Mouse (Mus musculus): ENCODE measurements around the gene Gpr108. TPM values are rescaled to one million over a fixed set of nuclear protein-coding genes. Genes with fewer than 3 reads are reported as not detected.

The Gpr108 gene
- polyA plus RNA-seq, 2 experiments = 7.6 to 12.0 TPM

DNA sequence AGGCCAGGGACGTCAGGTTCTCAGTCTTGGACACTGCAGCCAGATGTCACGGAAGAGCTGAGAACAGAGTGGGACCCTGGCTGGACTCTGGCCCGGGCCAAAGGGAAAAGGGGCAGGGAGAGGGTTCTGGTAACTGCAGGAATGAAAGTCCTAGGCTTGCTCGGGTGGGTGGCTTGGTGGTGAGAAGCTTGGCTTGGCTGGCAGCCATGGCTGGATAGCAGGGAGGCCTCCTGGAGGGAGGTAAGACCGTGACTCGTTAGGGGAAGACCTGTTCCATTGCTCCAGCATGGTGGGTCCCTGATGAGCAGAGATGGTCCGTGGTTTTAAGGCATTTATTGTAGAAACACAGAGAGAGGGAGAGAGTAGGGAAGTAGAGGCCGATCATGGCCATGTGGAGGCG lies 23.1 kb upstream of the Gpr108 start:
- 57% methylated on average over 9 of the region's 9 CpGs for WGBS (ENCODE audit: insufficient replicate concordance)
- TF ChIP-seq EP300 (IDR thresholded peaks at IDR 0.05; ENCODE audit: low read depth) = no peak
- no peak for TF ChIP-seq CTCF (IDR thresholded peaks at IDR 0.05; ENCODE audit: low read depth)
- DNase-seq (ENCODE audit: low read depth in 3 of 3, low spot score in 3 of 3) (no peak), ATAC-seq (ENCODE audit: insufficient read depth) (no peak)
- no peak overlapping the region for H3K27ac ChIP-seq
- no peak overlapping the region for H3K4me2 ChIP-seq (ENCODE audit: low read depth)
- no peak overlapping the region for H3K9ac ChIP-seq (replicated peaks)
- H3K4me1 ChIP-seq (replicated peaks; ENCODE audit: control insufficient read depth in 2 of 2, insufficient read depth in 2 of 2, low read length in 1 of 2) = peaks cover 4 to 6% of the 10 kb centered on the region in 2 experiments
- H3K9me3 ChIP-seq (ENCODE audit: control insufficient read depth, low read length) = no peaks in the 10 kb centered on the region
- H3K27me3 ChIP-seq (ENCODE audit: control insufficient read depth, insufficient read depth, low read length) = peaks cover 16% of the 10 kb centered on the region
- H3K4me3 ChIP-seq (ENCODE audit: insufficient read depth in 1 of 2, low read depth in 2 of 2, low read length in 2 of 2) = no peak overlapping the region
- H3K36me3 ChIP-seq (replicated peaks; ENCODE audit: control insufficient read depth, insufficient read depth, low read depth) = no peaks in the 10 kb centered on the region

- Histone ChIP-seq H3K9ac (replicated peaks) (no peak overlapping the region), H3K4me3 (ENCODE audit: insufficient read depth in 1 of 2, low read depth in 2 of 2, low read length in 2 of 2) (no peak overlapping the region), H3K4me2 (ENCODE audit: low read depth) (no peak overlapping the region), H3K27me3 (ENCODE audit: control insufficient read depth, insufficient read depth, low read length) (no peaks in the 10 kb centered on the region), H3K4me1 (replicated peaks; ENCODE audit: control insufficient read depth in 2 of 2, insufficient read depth in 2 of 2, low read length in 1 of 2) (peaks cover 3 to 12% of the 10 kb centered on the region in 2 experiments; a peak in 3 of 4 replicates), H3K36me3 (replicated peaks; ENCODE audit: control insufficient read depth, insufficient read depth, low read depth) (no peaks in the 10 kb centered on the region), H3K27ac (no peak overlapping the region), H3K9me3 (ENCODE audit: control insufficient read depth, low read length) (no peaks in the 10 kb centered on the region)
- WGBS (ENCODE audit: insufficient replicate concordance) = 71% methylated on average over 6 of the region's 6 CpGs
- DNase-seq (ENCODE audit: low read depth in 3 of 3, low spot score in 3 of 3) = no peak
- no peak for ATAC-seq (ENCODE audit: insufficient read depth)
- TF ChIP-seq EP300 (IDR thresholded peaks at IDR 0.05; ENCODE audit: low read depth) (no peak), CTCF (IDR thresholded peaks at IDR 0.05; ENCODE audit: low read depth) (no peak)
These were observed 19.4 kb upstream of the Gpr108 start for GRCm38 (mm10) chr17:57267556-57268126.

DNA sequence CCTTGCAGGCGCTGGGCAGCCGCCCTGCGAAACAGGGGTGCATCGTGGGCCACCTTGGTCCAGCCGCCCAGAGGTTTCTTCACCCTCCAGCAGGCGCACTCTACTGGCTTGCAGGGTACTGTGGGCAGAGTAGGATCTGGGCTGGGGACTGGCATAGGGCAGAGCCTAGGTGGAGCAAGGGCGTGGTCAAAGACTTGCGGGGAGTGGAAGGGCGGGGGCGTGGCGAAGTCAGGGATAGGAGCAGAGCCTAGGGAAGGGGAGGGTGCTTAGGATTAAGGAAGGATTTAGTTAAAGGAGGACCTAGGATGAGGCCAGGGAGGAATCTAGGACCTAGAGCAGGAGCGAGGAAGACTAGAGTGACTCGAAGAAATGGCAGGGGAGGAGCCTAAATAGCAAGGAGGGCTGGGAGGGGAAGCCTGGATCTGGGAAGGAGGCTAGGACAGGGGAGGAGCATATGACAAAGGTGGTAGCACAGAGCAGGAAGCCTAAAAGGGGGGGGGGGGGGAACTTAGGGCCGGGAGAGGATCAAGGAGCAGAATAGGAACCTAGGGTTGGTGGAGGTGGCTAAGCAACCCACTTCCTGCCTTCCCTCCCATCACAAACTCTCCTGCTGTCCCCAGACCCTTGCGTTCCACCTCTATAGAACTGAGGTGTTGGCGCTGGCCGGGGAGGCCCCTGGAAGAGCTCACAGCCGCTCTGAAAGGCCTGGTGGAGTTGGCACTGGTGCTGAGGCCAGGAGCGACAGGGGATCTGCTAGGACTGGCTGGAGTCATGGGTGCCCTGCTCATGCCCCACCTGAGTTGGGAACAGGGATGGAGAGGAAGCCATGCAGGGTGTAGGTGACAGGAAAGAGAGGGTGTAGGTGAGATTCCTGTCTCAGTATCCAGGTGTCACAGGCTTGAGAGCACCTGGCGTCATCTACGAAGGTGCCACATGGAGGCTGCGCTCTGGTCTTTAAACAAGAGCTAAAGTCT lies 17.0 kb upstream of the Gpr108 start:
- 31% methylated on average over 21 of the region's 22 CpGs for WGBS (ENCODE audit: insufficient replicate concordance)
- no peaks in the 10 kb centered on the region for H3K36me3 ChIP-seq (replicated peaks; ENCODE audit: control insufficient read depth, insufficient read depth, low read depth)
- peak in 1 of 3 experiments; percentile 55 for DNase-seq (ENCODE audit: low read depth in 3 of 3, low spot score in 3 of 3)
- peak; percentile 82 for ATAC-seq (ENCODE audit: insufficient read depth)
- no peaks in the 10 kb centered on the region for H3K27me3 ChIP-seq (ENCODE audit: control insufficient read depth, insufficient read depth, low read length)
- no peak overlapping the region for H3K27ac ChIP-seq
- H3K9me3 ChIP-seq (ENCODE audit: control insufficient read depth, low read length) = no peaks in the 10 kb centered on the region
- no peak overlapping the region for H3K9ac ChIP-seq (replicated peaks)
- H3K4me1 ChIP-seq (replicated peaks; ENCODE audit: control insufficient read depth in 2 of 2, insufficient read depth in 2 of 2, low read length in 1 of 2) = peaks cover 3 to 12% of the 10 kb centered on the region in 2 experiments; a peak in 3 of 4 replicates
- H3K4me3 ChIP-seq (ENCODE audit: insufficient read depth in 1 of 2, low read depth in 2 of 2, low read length in 2 of 2) = no peak overlapping the region
- TF ChIP-seq CTCF (IDR thresholded peaks at IDR 0.05; ENCODE audit: low read depth) = peak; percentile 43; the same call in 1 of the 2 replicates
- no peak for TF ChIP-seq EP300 (IDR thresholded peaks at IDR 0.05; ENCODE audit: low read depth)
- H3K4me2 ChIP-seq (ENCODE audit: low read depth) = peak overlapping the region; percentile 34; the same call in 1 of the 2 replicates

DNA sequence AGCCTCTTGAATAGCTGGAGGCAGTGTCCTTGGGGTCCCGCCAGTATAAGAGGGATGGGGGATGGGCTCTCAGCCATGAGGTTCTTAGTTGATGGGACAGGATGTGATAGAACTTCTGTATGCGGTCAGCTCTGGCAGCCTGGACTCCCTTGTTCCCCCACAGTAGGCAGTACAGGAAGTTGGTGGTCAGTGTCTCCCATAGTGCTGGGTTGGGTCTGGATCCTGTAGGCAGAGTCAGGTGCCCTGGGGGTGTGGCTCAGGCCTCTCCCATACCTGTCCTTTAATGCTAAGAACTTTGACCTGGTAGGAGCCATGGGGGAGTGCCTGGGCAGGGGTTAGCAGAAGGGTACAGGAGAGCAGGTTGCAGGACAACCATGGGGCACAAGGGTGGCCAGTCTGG lies 15.9 kb upstream of the Gpr108 start:
- Histone ChIP-seq H3K9me3 (ENCODE audit: control insufficient read depth, low read length) (no peaks in the 10 kb centered on the region), H3K27me3 (ENCODE audit: control insufficient read depth, insufficient read depth, low read length) (no peaks in the 10 kb centered on the region), H3K36me3 (replicated peaks; ENCODE audit: control insufficient read depth, insufficient read depth, low read depth) (no peaks in the 10 kb centered on the region), H3K9ac (replicated peaks) (no peak overlapping the region), H3K27ac (no peak overlapping the region), H3K4me1 (replicated peaks; ENCODE audit: control insufficient read depth in 2 of 2, insufficient read depth in 2 of 2, low read length in 1 of 2) (peaks cover 3 to 12% of the 10 kb centered on the region in 2 experiments; a peak in 3 of 4 replicates), H3K4me3 (ENCODE audit: insufficient read depth in 1 of 2, low read depth in 2 of 2, low read length in 2 of 2) (no peak overlapping the region), H3K4me2 (ENCODE audit: low read depth) (no peak overlapping the region)
- TF ChIP-seq EP300 (IDR thresholded peaks at IDR 0.05; ENCODE audit: low read depth) = no peak
- no peak for TF ChIP-seq CTCF (IDR thresholded peaks at IDR 0.05; ENCODE audit: low read depth)
- DNase-seq (ENCODE audit: low read depth in 3 of 3, low spot score in 3 of 3) = no peak
- WGBS (ENCODE audit: insufficient replicate concordance) = 23% methylated on average over 2 of the region's 2 CpGs
- ATAC-seq (ENCODE audit: insufficient read depth) = no peak
